Comparison of ENCODE assay signal across 18 mouse cellular contexts in the genomic region with DNA sequence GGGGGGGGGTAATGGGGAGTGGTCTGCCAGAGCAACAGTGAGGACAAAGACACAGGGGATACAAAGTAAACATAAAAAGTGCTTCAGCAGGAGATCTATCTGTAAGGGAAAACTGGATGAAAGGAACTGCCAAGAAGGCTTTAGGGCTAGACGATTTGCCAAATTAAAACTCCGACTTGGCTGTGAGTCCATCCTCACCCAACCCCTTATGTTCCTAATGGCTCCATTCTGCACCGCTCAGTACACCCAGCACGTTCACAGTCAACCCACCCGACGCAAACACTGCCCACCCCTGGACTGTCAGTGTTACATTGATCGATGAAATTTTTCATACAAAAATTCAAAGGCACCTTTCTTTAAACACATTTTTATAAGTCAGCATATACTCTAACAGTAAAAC.
DNase-seq lines count a peak whose midpoint lies in the region.
"Had no signal": no experiment of that assay in that cellular context is flagged by ENCODE, and none has a peak within 500 bp of the region (broad histone marks: within the 10 kb centered on the region; RNA-seq: fewer than 3 reads in every experiment).

No protein-coding gene starts in this region.

- DNase-seq in left cerebral cortex, postnatal 4 days, result peak; percentile 6
- no peak for DNase-seq in left cerebral cortex, postnatal 10 days (ENCODE audit: extremely low spot score in 1 of 2, low spot score in 2 of 2)
- DNase-seq in cerebellum, adult 8-10 months, result peak; percentile 27
- peak; percentile 29 to 38 for DNase-seq in cerebellum, postnatal 25 days
- DNase-seq in kidney, adult 18-20 months, result no peak
- DNase-seq in heart, postnatal 14 days, result no peak
- DNase-seq in layer of hippocampus, postnatal 14 days (ENCODE audit: low spot score in 2 of 2), result no peak
- DNase-seq: adrenal gland, adult 2 months; embryo, embryonic 11 days; gastrocnemius, postnatal 14 days; heart, adult 18-20 months; heart, postnatal 10 days; kidney, postnatal 36 days; liver; lung, postnatal 36 days; midbrain, embryonic 14.5 days; right cerebral cortex, postnatal 25 days; thymus, postnatal 25 days had no signal

- intact Hi-C loops in left cerebral cortex, postnatal 4 days (cut with DNase I), result no loop called here
- intact Hi-C loops in left cerebral cortex, postnatal 10 days (cut with DNase I), result no loop called here
- intact Hi-C loops in heart, postnatal 14 days (cut with DNase I), result no loop called here

Comparison
In these comparisons a context has a peak if more than half of its experiments do, and no peak if none do; other contexts are left out.
1. DNase-seq: peak in left cerebral cortex, postnatal 4 days (single experiment), cerebellum, adult 8-10 months (single experiment) and cerebellum, postnatal 25 days (2 of 2); none in left cerebral cortex, postnatal 10 days (0 of 2), kidney, adult 18-20 months (single experiment), heart, postnatal 14 days (0 of 2) and layer of hippocampus, postnatal 14 days (0 of 2).